Mouse (Mus musculus) liver, embryonic 13.5 days (tissue): ENCODE measurements at regions not wholly inside any gene's neighbourhood (a gene's known extent, or its start where the extent isn't known, plus 50 kb on each side); places are given as distances from the start of the nearest gene placed in this dataset.

Experiments used
- ATAC-seq: fragments of 200-750 bp; cut with Nextera tagmentation; 2 replicates; pipeline ENCODE4 v1.8.0; 2017; ENCODE audit warnings: low read depth, mild to moderate bottlenecking, moderate number of reproducible peaks, moderate library complexity
- DNase-seq: peaks from one replicate; pipeline ENCODE4 v3.0.0; 2022
- H3K27ac ChIP-seq: fragments of 300-500 bp; sonication (generic); 2 replicates; pipeline ENCODE4 v1.5.1; 2015; ENCODE audit warnings: moderate library complexity, mild to moderate bottlenecking, inconsistent platforms
- H3K27me3 ChIP-seq: fragments of 300-500 bp; sonication (generic); 2 replicates; pipeline ENCODE4 v1.6.1; 2015; ENCODE audit warnings: mild to moderate bottlenecking, inconsistent platforms
- H3K36me3 ChIP-seq: fragments of 300-500 bp; sonication (generic); 2 replicates; pipeline ENCODE4 v1.6.1; 2015; ENCODE audit warnings: mild to moderate bottlenecking, inconsistent platforms
- H3K4me1 ChIP-seq: fragments of 300-500 bp; sonication (generic); replicated peaks from 2 replicates; pipeline ENCODE4 v1.6.1; 2015; ENCODE audit warnings: inconsistent platforms
- H3K4me2 ChIP-seq: fragments of 300-500 bp; sonication (generic); 2 replicates; pipeline ENCODE4 v1.6.1; 2015; ENCODE audit warnings: inconsistent platforms, mild to moderate bottlenecking, moderate library complexity
- H3K4me3 ChIP-seq: fragments of 300-500 bp; sonication (generic); replicated peaks from 2 replicates; pipeline ENCODE4 v1.5.1; 2015; ENCODE audit warnings: mild to moderate bottlenecking, inconsistent platforms
- H3K9ac ChIP-seq: fragments of 300-500 bp; sonication (generic); 2 replicates; pipeline ENCODE4 v1.6.1; 2015; ENCODE audit warnings: mild to moderate bottlenecking, inconsistent platforms
- H3K9me3 ChIP-seq: fragments of 300-500 bp; sonication (generic); replicated peaks from 2 replicates; pipeline ENCODE4 v1.6.1; 2016; ENCODE audit warnings: inconsistent platforms
- WGBS: fragments of 180-500 bp; shearing (Covaris S2); methylation state at CpG from one replicate; pipeline ENCODE4 v1.1.7; 2015; ENCODE audit not compliant: insufficient replicate concordance; 5-methylcytosine and 5-hydroxymethylcytosine counted together

- 38% methylated on average over 2 of the region's 2 CpGs for WGBS
- no peaks in the 10 kb centered on the region for H3K27me3 ChIP-seq
- no peak overlapping the region for H3K4me2 ChIP-seq
- no peaks in the 10 kb centered on the region for H3K4me1 ChIP-seq
- no peak overlapping the region for H3K9ac ChIP-seq
- DNase-seq (no peak), ATAC-seq (no peak)
- no peak overlapping the region for H3K27ac ChIP-seq
- no peak overlapping the region for H3K4me3 ChIP-seq
- no peaks in the 10 kb centered on the region for H3K36me3 ChIP-seq
- H3K9me3 ChIP-seq = no peaks in the 10 kb centered on the region
Measured at GRCm38 (mm10) chr16:25213250-25213649, 73.4 kb upstream of the Tprg start.

- Histone ChIP-seq H3K36me3 (no peaks in the 10 kb centered on the region), H3K9ac (no peak overlapping the region), H3K4me2 (no peak overlapping the region), H3K9me3 (no peaks in the 10 kb centered on the region), H3K27ac (no peak overlapping the region), H3K4me3 (no peak overlapping the region), H3K4me1 (no peaks in the 10 kb centered on the region), H3K27me3 (no peaks in the 10 kb centered on the region)
- WGBS = 62% methylated on average over 6 of the region's 6 CpGs
- DNase-seq (no peak), ATAC-seq (no peak)
Measured at GRCm38 (mm10) chr16:25220552-25220951, 66.1 kb upstream of the Tprg start.

- no peak for DNase-seq
- no peak overlapping the region for H3K27ac ChIP-seq
- no peaks in the 10 kb centered on the region for H3K4me1 ChIP-seq
- H3K9me3 ChIP-seq = no peaks in the 10 kb centered on the region
- no peak for ATAC-seq
- no peak overlapping the region for H3K4me2 ChIP-seq
- no peak overlapping the region for H3K9ac ChIP-seq
- H3K36me3 ChIP-seq = no peaks in the 10 kb centered on the region
- H3K27me3 ChIP-seq = no peaks in the 10 kb centered on the region
- H3K4me3 ChIP-seq = no peak overlapping the region
Measured at GRCm38 (mm10) chr16:25224801-25225200, 61.8 kb upstream of the Tprg start.
